Mouse (Mus musculus) hindbrain, embryonic 11.5 days (tissue): Measurements from ENCODE around the gene Slc24a1. TPM values are rescaled to one million over a fixed set of nuclear protein-coding genes. Genes with fewer than 3 reads are reported as not detected.
A peak's percentile ranks its signal among the peaks of the same experiment; 100 is the strongest.

Experiments used
- ATAC-seq: fragments of 200-750 bp; cut with Nextera tagmentation; 2 replicates; pipeline ENCODE4 v1.8.0; 2017; ENCODE audit warnings: mild to moderate bottlenecking, moderate TSS enrichment, moderate library complexity; ENCODE audit not compliant: low FRiP score
- DNase-seq: peaks from one replicate; pipeline ENCODE4 v3.0.0-alpha.2; 2015; ENCODE audit warnings: low spot score
- H3K27ac ChIP-seq: fragments of 300-500 bp; sonication (generic); 2 replicates; pipeline ENCODE4 v1.5.1; 2014; ENCODE audit warnings: mild to moderate bottlenecking, low read depth, low read length
- H3K27me3 ChIP-seq: fragments of 300-500 bp; sonication (generic); 2 replicates; pipeline ENCODE4 v1.6.1; 2014; ENCODE audit warnings: mild to moderate bottlenecking, low read length, moderate library complexity, mixed read lengths; ENCODE audit not compliant: control insufficient read depth, insufficient read depth
- H3K36me3 ChIP-seq: fragments of 300-500 bp; sonication (generic); 2 replicates; pipeline ENCODE4 v1.6.1; 2014; ENCODE audit warnings: mild to moderate bottlenecking, low read length, moderate library complexity, mixed read lengths; ENCODE audit not compliant: control insufficient read depth, insufficient read depth
- H3K4me1 ChIP-seq: fragments of 300-500 bp; sonication (generic); replicated peaks from 2 replicates; pipeline ENCODE4 v1.6.1; 2014; ENCODE audit warnings: low read length, mixed read lengths; ENCODE audit not compliant: control insufficient read depth, insufficient read depth
- H3K4me2 ChIP-seq: fragments of 300-500 bp; sonication (generic); replicated peaks from 2 replicates; pipeline ENCODE4 v1.6.1; 2014; ENCODE audit warnings: mild to moderate bottlenecking, low read depth, low read length
- H3K4me3 ChIP-seq: fragments of 300-500 bp; sonication (generic); 2 replicates; pipeline ENCODE4 v1.5.1; 2014; ENCODE audit warnings: low read depth, low read length
- H3K9ac ChIP-seq: fragments of 300-500 bp; sonication (generic); 2 replicates; pipeline ENCODE4 v1.6.1; 2014; ENCODE audit warnings: low read depth, low read length
- H3K9me3 ChIP-seq: fragments of 300-500 bp; sonication (generic); 2 replicates; pipeline ENCODE4 v1.6.1; 2016; ENCODE audit warnings: low read length; ENCODE audit not compliant: control insufficient read depth
- WGBS: fragments of 180-500 bp; shearing (Covaris S2); extraction: QIAGEN DNeasy Blood & Tissue Kit; methylation state at CpG from one replicate; pipeline ENCODE4 v1.1.7; 2014; 5-methylcytosine and 5-hydroxymethylcytosine counted together
- polyA plus RNA-seq: library from polyadenylated mRNA; unstranded; fragments of >200 nt; fragmentation: Nextera tagmentation; extraction: Ambion mirVana; gene quantifications from 2 replicates; pipeline ENCODE4 v1.2.1, GENCODE M21; 2014

Gene Slc24a1
- polyA plus RNA-seq, 1 experiment from 2014 or later, result 0.11 TPM

DNA sequence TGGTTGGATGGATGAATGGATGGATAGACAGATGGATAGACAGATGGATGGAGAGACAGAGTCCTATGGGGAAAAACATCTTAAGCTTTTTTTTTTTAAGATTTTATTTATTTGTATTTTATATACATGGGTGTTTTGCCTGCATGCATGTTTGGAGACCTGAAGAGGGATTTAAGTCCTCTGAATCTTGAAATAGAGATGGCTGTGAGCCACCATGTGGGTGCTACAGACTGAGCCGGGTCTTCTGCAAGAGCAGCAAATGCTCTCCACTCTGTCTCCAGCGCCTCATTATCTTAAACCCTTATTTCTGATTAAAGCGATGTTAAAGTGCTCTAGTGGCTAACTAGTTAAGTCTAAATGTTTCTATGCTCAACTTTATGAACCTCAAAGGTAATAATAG lies 44.0 kb downstream of the Slc24a1 start:
- Histone ChIP-seq H3K9ac (no peak overlapping the region), H3K36me3 (0 out of 2 replicates have a peak, but pooled peaks cover 2% of the 10 kb centered on the region), H3K9me3 (no peaks in the 10 kb centered on the region), H3K4me3 (no peak overlapping the region), H3K4me2 (no peak overlapping the region), H3K27ac (no peak overlapping the region), H3K4me1 (no peaks in the 10 kb centered on the region), H3K27me3 (no peaks in the 10 kb centered on the region)
- WGBS, result 96% methylated on average over 3 of the region's 3 CpGs
- ATAC-seq (no peak), DNase-seq (no peak)

DNA sequence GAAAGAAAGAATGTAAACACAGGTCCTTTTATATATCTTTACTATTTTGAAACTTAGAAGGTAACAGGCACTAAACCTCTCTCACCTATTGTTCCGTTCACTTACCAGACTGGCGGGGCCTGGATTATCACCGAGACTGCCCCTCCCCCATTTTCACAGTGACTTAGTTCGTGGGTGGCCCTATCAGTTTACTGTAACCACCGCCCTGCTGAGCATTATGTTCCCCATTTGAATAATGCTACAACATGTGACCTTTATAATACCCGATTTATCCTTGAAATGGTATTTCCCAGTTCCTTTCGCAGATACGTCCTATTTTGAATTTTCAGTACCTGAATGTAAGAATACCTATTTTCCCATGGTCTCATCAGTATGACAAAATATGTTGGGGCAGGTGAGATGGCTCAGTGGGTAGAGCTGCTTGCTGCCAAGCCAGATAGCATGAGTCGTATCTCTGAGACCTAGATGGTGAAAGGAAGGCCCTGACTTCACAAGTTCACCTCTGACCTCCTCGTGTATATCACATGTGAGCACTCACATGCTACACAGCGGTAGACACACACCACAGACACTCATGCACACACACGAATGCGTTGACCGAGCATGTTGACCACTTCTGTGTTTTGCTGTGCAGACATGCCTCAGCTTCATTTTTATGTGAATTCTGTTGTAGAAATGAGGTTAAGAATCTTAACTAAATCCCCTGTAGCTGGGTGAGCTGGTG lies 46.3 kb downstream of the Slc24a1 start:
- Histone ChIP-seq H3K9ac (no peak overlapping the region), H3K9me3 (no peaks in the 10 kb centered on the region), H3K36me3 (no peaks in the 10 kb centered on the region), H3K27ac (no peak overlapping the region), H3K4me1 (no peaks in the 10 kb centered on the region), H3K4me2 (no peak overlapping the region), H3K27me3 (no peaks in the 10 kb centered on the region), H3K4me3 (no peak overlapping the region)
- WGBS, result 91% methylated on average over 14 of the region's 14 CpGs
- ATAC-seq (no peak), DNase-seq (no peak)

DNA sequence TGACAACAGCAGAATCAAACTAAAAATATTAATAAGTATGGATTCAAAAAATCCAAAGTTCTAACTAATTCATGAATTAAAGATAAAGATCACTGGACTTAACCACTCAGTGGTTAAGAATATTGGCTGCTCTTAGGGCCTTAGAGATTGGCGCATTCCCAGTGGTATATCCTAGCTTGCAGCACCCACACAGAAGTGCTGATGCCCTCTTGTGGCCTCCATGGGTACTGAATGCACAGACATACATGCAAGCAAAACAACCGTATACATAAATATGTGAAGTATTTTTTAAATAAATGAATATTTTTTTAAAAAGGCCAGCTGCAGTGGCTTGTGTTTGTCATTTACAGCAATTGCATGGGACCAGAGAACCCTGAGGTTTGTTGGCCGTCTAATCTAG lies 48.0 kb downstream of the Slc24a1 start:
- Histone ChIP-seq H3K27me3 (no peaks in the 10 kb centered on the region), H3K9ac (no peak overlapping the region), H3K36me3 (no peaks in the 10 kb centered on the region), H3K4me1 (no peaks in the 10 kb centered on the region), H3K4me3 (no peak overlapping the region), H3K9me3 (no peaks in the 10 kb centered on the region), H3K4me2 (no peak overlapping the region), H3K27ac (no peak overlapping the region)
- no peak for ATAC-seq
- DNase-seq, result peak; percentile 78
- 76% methylated on average over 3 of the region's 3 CpGs for WGBS

DNA sequence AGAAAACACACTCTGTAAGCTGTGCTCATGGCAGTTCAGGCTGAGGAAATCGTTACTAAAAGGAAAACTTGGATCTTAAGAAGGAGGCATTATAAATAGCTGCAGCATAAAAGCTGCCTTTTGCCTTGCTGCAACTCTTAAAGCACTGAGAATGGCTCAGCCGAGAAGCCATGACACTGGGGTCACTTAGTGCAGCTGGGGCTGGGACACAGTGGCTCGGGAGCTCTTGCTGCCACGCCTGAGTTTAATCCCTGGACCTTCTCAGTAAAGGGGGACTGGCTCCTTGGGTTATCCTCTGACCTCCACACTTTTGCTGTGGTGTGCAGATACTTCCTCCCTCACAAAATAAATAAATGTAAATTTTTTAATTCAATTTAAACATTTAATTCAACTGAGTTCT lies 48.5 kb downstream of the Slc24a1 start:
- no peak for DNase-seq
- Histone ChIP-seq H3K9me3 (no peaks in the 10 kb centered on the region), H3K27me3 (no peaks in the 10 kb centered on the region), H3K9ac (no peak overlapping the region), H3K36me3 (no peaks in the 10 kb centered on the region), H3K4me3 (no peak overlapping the region), H3K4me2 (no peak overlapping the region), H3K4me1 (no peaks in the 10 kb centered on the region), H3K27ac (no peak overlapping the region)
- ATAC-seq, result no peak
- 41% methylated on average over 4 of the region's 4 CpGs for WGBS

DNA sequence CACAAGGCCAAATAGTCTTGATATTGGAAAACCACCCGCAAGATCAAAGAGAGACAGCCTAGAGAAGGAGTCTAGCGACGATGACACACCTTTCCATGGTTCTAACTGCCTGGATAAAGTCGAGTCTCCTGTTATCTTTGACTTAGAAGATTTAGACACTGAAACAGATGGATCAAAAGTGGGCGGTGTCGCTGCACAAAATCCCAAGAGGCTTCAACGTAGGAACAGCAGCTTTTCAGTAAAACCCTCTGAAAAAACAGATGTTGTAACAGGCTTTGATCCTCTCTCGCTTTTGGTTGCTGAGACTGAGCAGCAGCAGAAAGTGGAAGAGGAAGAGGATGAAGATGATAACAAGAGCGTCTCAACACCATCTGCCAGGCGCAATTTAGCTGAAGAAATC lies 54.8 kb downstream of the Slc24a1 start:
- no peak for DNase-seq
- WGBS, result 89% methylated on average over 10 of the region's 10 CpGs

DNA sequence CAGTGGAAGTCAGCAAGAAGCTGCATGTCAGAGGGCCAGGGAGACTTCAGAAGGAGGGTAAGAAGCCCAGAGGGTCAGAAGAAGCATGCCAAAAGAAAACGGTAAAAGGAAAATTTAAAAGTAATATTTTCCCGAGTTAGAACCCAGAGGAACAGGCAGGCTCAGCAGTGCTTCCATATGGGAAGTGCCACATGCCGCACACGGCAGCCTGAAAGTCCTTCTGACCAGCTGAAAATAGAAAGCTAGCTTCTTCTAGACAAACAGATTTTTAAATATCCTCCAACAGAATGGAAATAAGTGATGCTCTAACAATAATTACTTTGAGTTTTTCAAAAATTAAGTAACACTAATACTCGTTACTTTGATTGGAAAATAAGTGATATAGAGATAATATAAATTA lies 65.4 kb downstream of the Slc24a1 start:
- WGBS, result 86% methylated on average over 5 of the region's 5 CpGs
- Histone ChIP-seq H3K36me3 (no peaks in the 10 kb centered on the region), H3K27ac (no peak overlapping the region), H3K9me3 (no peaks in the 10 kb centered on the region), H3K4me3 (no peak overlapping the region), H3K4me1 (no peaks in the 10 kb centered on the region), H3K27me3 (no peaks in the 10 kb centered on the region), H3K4me2 (no peak overlapping the region), H3K9ac (no peak overlapping the region)
- DNase-seq, result no peak
- ATAC-seq, result no peak

More for the DNA sequence above, 54.8 kb downstream of the Slc24a1 start:
- ATAC-seq, result no peak
- no peak overlapping the region for H3K9ac ChIP-seq
- H3K36me3 ChIP-seq, result no peaks in the 10 kb centered on the region
- H3K27ac ChIP-seq, result no peak overlapping the region
- H3K27me3 ChIP-seq, result no peaks in the 10 kb centered on the region
- no peaks in the 10 kb centered on the region for H3K9me3 ChIP-seq
- H3K4me2 ChIP-seq, result no peak overlapping the region
- H3K4me3 ChIP-seq, result no peak overlapping the region
- H3K4me1 ChIP-seq, result no peaks in the 10 kb centered on the region

Other genes with a start within 250 kb of the Slc24a1 start
- 322 and 331 TPM in 2 replicates for gene Rab11a, start 213.8 kb downstream of the Slc24a1 start, polyA plus RNA-seq
- gene Dennd4a, start 140.3 kb downstream of the Slc24a1 start, polyA plus RNA-seq, result 10.1 and 12.0 TPM in 2 replicates
- 68.2 and 72.0 TPM in 2 replicates for gene Ints14, start 9.3 kb upstream of the Slc24a1 start, polyA plus RNA-seq
- gene Hacd3, start 70.1 kb upstream of the Slc24a1 start, polyA plus RNA-seq, result 114 and 127 TPM in 2 replicates
- gene Dpp8, start 80.8 kb upstream of the Slc24a1 start, polyA plus RNA-seq, result 34.4 and 35.4 TPM in 2 replicates
- 8.8 and 10.3 TPM in 2 replicates for gene Igdcc4, start 149.9 kb upstream of the Slc24a1 start, polyA plus RNA-seq
- gene Igdcc3, start 189.6 kb upstream of the Slc24a1 start, polyA plus RNA-seq, result 46.0 and 49.6 TPM in 2 replicates
- 4.0 and 6.5 TPM in 2 replicates for gene Parp16, start 243.7 kb upstream of the Slc24a1 start, polyA plus RNA-seq